Mouse (Mus musculus) heart, embryonic 12.5 days (tissue): ENCODE results near the gene Cstf1. TPM values are rescaled to one million over a fixed set of nuclear protein-coding genes. Genes with fewer than 3 reads are reported as not detected.

ENCODE experiments used
- ATAC-seq: fragments of 200-750 bp; cut with Nextera tagmentation; 2 replicates; pipeline ENCODE4 v1.8.0; 2017; ENCODE audit warnings: moderate TSS enrichment, moderate library complexity; ENCODE audit not compliant: insufficient number of reproducible peaks, low FRiP score
- H3K27ac ChIP-seq: fragments of 300-500 bp; sonication (generic); 2 replicates; pipeline ENCODE4 v1.5.1; 2016; ENCODE audit warnings: mild to moderate bottlenecking, moderate library complexity; ENCODE audit not compliant: poor library complexity, severe bottlenecking
- H3K27me3 ChIP-seq: fragments of 300-500 bp; sonication (generic); replicated peaks from 2 replicates; pipeline ENCODE4 v1.6.1; 2016; ENCODE audit warnings: mild to moderate bottlenecking, moderate library complexity
- H3K36me3 ChIP-seq: fragments of 300-500 bp; sonication (generic); 2 replicates; pipeline ENCODE4 v1.6.1; 2016; ENCODE audit warnings: mild to moderate bottlenecking, moderate library complexity
- H3K4me1 ChIP-seq: fragments of 300-500 bp; sonication (generic); replicated peaks from 2 replicates; pipeline ENCODE4 v1.6.1; 2016; ENCODE audit warnings: mild to moderate bottlenecking
- H3K4me2 ChIP-seq: fragments of 300-500 bp; sonication (generic); 2 replicates; pipeline ENCODE4 v1.6.1; 2016; ENCODE audit warnings: mild to moderate bottlenecking, moderate library complexity
- H3K4me3 ChIP-seq: fragments of 300-500 bp; sonication (generic); 2 replicates; pipeline ENCODE4 v1.5.1; 2016; ENCODE audit warnings: mild to moderate bottlenecking
- H3K9ac ChIP-seq: fragments of 300-500 bp; sonication (generic); 2 replicates; pipeline ENCODE4 v1.6.1; 2016; ENCODE audit warnings: mild to moderate bottlenecking, moderate library complexity
- H3K9me3 ChIP-seq: fragments of 300-500 bp; sonication (generic); replicated peaks from 2 replicates; pipeline ENCODE4 v1.6.1; 2016; ENCODE audit warnings: mild to moderate bottlenecking, moderate library complexity
- WGBS: fragments of 180-500 bp; shearing (Covaris S2); methylation state at CpG from one replicate; pipeline ENCODE4 v1.1.7; 2016; 5-methylcytosine and 5-hydroxymethylcytosine counted together
- polyA plus RNA-seq: library from polyadenylated mRNA; unstranded; fragments of >200 nt; fragmentation: Nextera tagmentation; extraction: Ambion mirVana; gene quantifications from 2 replicates; pipeline ENCODE4 v1.2.1, GENCODE M21; 2016

Gene Cstf1
- 34.6 and 35.2 TPM in 2 replicates for polyA plus RNA-seq

DNA sequence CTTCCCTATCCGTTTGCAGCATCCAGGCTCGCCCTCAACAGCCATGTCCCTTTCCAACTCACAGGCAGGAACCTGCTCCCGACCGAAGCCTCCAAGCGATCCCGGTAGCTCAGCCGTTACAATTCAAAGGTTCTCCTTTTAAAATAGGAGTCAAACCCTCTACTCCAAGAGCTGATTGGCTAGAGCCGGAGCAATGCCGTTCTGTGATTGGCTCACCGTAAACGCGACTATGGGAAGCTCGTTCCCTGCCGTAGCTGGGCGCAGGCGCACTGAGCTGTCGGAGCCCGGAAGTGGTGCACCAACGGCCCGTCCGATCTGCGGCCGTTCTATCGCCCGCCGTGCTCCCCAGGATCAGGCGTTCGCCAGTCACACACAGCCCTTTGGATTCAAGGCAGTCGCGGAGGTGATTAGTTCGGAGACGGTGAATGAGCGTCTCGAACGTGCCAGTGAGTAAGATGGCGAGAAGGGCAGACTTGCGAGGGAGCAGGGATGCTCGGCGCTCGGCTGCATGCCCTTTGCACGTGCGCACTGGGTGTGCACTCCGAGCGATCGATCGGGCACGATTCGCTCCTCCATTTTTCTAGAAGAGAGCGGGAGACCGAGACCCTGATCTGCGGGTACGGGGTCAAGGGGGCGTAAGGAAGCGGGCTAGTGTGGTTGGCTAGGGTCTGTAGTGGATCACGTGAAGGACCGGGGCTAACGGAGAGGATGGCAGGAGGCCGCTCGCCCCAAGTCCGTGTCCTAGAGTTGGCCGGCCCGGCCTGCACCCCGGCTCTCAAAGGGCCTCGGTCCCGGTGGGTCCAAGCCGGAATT is at the start of gene Cstf1, which contains the start of gene Aurka:
Gene Cstf1 (plus strand): TSS at position 271 of the 813 bp plus-strand sequence.
Gene Aurka (minus strand): TSS at position 125 of the 813 bp plus-strand sequence.
- Histone ChIP-seq H3K27ac (peak within 1 kb of the TSS; percentile 77), H3K27me3 (no peaks in the 10 kb centered on the region), H3K4me1 (peaks cover 30% of the 10 kb centered on the region), H3K4me2 (peak within 1 kb of the TSS; percentile 91), H3K9me3 (no peaks in the 10 kb centered on the region), H3K4me3 (peak within 1 kb of the TSS; percentile 94), H3K36me3 (peaks cover 56% of the 10 kb centered on the region), H3K9ac (peak within 1 kb of the TSS; percentile 92)
- peak; percentile 98 for ATAC-seq
- under 1% methylated on average over 66 of the region's 66 CpGs for WGBS

DNA sequence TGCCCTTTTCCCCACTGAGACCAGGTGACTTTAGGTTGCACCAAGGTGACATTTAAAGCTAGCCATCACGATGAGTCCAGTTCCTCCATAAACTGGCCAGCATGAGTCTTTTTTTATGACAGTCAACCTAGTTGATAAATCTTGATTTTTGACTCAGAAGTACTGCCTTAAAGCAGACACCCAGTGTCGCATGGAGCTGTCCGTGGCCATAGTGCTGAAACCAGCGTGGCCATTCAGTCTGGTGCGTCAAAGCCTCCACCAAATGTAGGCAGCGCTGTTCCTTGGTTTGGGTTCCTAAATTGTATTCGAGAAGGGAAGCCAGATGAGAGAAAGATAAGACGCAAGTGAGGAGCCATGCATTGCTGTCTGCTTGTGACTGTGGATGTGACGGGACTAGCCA is 49.6 kb upstream of the Cstf1 start:
- Histone ChIP-seq H3K9me3 (0 out of 2 replicates have a peak, but pooled peaks cover 3% of the 10 kb centered on the region), H3K4me2 (no peak overlapping the region), H3K27me3 (no peaks in the 10 kb centered on the region; the same call in 1 of the 2 replicates), H3K4me3 (no peak overlapping the region), H3K4me1 (no peaks in the 10 kb centered on the region), H3K27ac (no peak overlapping the region), H3K36me3 (no peaks in the 10 kb centered on the region), H3K9ac (no peak overlapping the region)
- no peak for ATAC-seq
- 15% methylated on average over 9 of the region's 9 CpGs for WGBS

DNA sequence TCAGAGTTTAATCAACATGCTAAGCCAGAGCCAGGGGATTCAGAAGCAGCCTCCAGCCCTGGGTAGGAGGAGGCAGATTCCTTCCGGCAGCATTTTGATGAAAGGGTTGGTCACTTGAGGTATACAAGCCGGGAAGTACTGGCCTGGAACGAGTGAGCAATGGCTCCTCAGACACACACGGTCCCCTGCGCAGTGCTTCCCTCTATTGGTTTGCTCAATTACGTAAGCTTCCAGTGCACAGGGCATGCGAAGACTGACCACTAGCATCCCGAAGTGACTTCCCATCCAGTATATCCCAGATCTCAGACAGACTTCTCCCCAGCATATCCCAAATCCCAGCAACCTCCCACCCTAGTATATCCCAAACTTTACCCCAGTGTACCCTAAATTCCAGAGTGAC is 42.2 kb upstream of the Cstf1 start:
- no peak overlapping the region for H3K4me2 ChIP-seq
- 55% methylated on average over 8 of the region's 8 CpGs for WGBS
- H3K36me3 ChIP-seq = no peaks in the 10 kb centered on the region

DNA sequence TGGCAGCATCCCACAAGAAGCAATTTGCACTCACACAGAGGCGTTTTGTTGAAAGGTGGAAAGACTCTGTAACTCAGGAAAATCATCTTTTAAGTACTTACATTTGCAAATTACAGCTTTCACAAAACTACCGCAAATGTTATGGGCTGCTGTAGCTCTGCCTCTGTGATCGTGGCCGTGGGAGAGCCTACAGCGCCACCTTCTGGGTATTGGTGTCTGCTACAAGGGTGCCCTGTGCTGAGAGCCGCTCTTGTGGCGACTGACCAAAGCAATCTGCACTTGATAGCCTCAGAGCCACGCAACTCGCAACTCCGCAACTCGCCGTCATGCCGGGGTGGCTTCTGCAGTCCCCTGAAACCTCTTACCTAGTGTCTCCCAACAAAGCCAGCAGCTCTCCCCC is 41.3 kb upstream of the Cstf1 start:
- Histone ChIP-seq H3K4me2 (peak overlapping the region; percentile 45), H3K36me3 (no peaks in the 10 kb centered on the region), H3K27me3 (peaks cover 26% of the 10 kb centered on the region), H3K9ac (no peak overlapping the region), H3K27ac (no peak overlapping the region), H3K4me3 (no peak overlapping the region), H3K9me3 (no peaks in the 10 kb centered on the region), H3K4me1 (0 out of 2 replicates have a peak, but pooled peaks cover 5% of the 10 kb centered on the region)
- ATAC-seq = peak; percentile 55; the same call in 1 of the 2 replicates
- WGBS = 6% methylated on average over 13 of the region's 13 CpGs

More for the DNA sequence above, 42.2 kb upstream of the Cstf1 start:
- peaks cover 26% of the 10 kb centered on the region for H3K27me3 ChIP-seq
- no peaks in the 10 kb centered on the region for H3K9me3 ChIP-seq
- H3K4me3 ChIP-seq = no peak overlapping the region
- no peak for ATAC-seq
- 0 out of 2 replicates have a peak, but pooled peaks cover 5% of the 10 kb centered on the region for H3K4me1 ChIP-seq
- H3K9ac ChIP-seq = no peak overlapping the region
- H3K27ac ChIP-seq = no peak overlapping the region

DNA sequence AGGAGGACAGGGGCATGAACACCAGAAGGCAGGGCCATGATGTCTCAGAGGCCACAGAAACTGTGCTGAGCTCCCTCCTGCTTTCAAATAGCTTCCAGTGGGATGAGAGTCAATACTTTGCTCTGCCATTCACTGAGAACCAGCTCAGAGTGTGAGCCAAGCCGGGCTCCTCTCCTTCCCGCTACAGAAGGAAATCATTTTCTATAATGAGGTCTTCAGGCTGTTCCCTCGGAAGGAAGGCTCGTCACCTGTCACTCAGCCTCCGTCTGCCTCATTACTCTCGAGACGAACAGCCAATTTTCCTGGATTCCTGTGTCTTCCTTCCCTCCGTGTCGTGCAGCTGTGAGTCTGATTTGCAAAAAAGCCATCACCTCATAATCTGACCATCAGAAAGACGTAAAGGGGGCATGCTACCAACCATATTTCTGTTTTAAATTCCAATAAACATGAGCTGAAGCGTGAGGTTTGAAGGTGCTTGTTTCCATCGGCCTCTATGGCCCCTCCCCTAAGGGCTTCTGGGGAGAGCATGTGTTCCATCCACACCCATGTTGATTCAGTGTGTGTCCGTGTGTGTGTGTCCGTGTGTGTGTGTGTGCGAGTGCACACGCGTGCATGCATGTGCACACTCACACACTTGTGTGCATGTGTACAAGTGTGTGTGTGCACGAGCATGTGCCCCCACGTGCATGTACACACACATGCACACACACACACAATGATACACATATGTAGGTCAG is 32.1 kb upstream of the Cstf1 start:
- no peak for ATAC-seq
- no peaks in the 10 kb centered on the region for H3K36me3 ChIP-seq
- H3K4me1 ChIP-seq = no peaks in the 10 kb centered on the region
- WGBS = 80% methylated on average over 19 of the region's 19 CpGs
- H3K9me3 ChIP-seq = peaks cover 7% of the 10 kb centered on the region; the same call in 1 of the 2 replicates
- H3K4me2 ChIP-seq = no peak overlapping the region
- H3K27ac ChIP-seq = no peak overlapping the region
- no peak overlapping the region for H3K4me3 ChIP-seq
- H3K27me3 ChIP-seq = no peaks in the 10 kb centered on the region
- H3K9ac ChIP-seq = no peak overlapping the region

DNA sequence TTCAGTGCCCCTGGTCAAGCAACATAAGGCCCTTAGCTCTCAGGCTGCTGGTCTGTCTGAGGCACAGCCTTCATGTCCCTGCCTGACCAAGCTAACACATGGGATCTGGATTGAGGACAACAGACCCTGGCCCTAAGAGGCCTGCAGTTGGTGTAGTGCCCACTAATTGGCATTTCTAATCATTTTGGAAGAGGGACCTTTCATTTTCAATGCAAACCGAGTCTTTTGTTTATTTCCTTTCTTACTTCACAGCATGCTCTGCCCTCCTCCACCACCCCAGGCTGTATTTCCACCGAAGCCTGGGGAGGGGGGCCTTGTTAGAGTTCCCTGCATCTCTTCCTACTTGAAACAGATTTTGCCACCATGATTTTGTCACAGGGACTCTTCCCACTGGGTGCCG is 29.5 kb upstream of the Cstf1 start:
- no peaks in the 10 kb centered on the region for H3K36me3 ChIP-seq
- H3K4me1 ChIP-seq = peaks cover 8% of the 10 kb centered on the region; the same call in 1 of the 2 replicates
- H3K4me3 ChIP-seq = no peak overlapping the region
- H3K9ac ChIP-seq = no peak overlapping the region
- no peak overlapping the region for H3K27ac ChIP-seq
- H3K27me3 ChIP-seq = no peaks in the 10 kb centered on the region
- no peak for ATAC-seq
- peaks cover 8% of the 10 kb centered on the region; the same call in 1 of the 2 replicates for H3K9me3 ChIP-seq
- 54% methylated on average over 3 of the region's 3 CpGs for WGBS
- no peak overlapping the region for H3K4me2 ChIP-seq

DNA sequence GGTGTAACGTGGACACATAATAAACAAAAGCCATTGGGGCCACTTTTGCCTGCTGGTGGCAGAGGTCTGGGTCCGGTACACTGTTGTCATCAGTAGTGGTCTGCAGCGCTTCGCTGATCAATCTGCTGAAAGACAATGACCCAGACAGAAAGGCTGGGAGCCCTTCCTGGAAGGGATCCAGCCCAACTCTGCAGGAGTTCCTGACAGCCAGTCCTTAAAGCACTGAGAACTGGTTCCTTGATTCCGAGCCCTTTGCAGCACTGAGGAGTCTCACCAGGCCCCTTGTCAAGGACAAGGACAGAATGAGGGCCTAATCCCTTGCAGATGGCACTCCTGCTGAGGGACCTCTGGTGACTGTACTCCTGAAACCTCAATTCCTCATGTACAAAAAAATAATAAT is 28.9 kb upstream of the Cstf1 start:
- H3K36me3 ChIP-seq = no peaks in the 10 kb centered on the region
- no peak for ATAC-seq
- peaks cover 8% of the 10 kb centered on the region; the same call in 1 of the 2 replicates for H3K9me3 ChIP-seq
- H3K4me3 ChIP-seq = no peak overlapping the region
- 46% methylated on average over 5 of the region's 5 CpGs for WGBS
- H3K27ac ChIP-seq = no peak overlapping the region
- no peak overlapping the region for H3K4me2 ChIP-seq
- no peaks in the 10 kb centered on the region for H3K27me3 ChIP-seq
- no peak overlapping the region for H3K9ac ChIP-seq
- peaks cover 11% of the 10 kb centered on the region for H3K4me1 ChIP-seq

DNA sequence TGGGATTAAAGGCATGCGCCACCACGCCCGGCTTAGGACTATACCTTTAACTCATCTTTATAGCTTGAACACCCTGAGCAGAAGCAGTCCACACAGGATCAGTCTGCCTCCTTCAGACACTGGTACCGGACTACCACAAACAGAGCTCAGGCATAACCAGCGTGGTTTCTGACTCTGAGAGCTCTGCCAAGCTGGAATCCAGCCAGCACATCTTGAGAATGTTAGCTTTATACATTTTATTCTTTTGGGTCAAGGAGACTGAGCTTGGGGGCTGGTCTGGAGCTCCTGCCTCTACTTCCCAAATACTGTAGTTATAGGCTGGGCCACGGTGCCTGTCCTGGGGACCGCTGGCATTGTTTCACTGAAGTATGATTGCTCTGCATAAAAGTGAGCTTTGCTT is 26.7 kb upstream of the Cstf1 start:
- 93% methylated on average over 7 of the region's 7 CpGs for WGBS
- H3K4me1 ChIP-seq = peaks cover 30% of the 10 kb centered on the region
- no peak for ATAC-seq
- H3K9ac ChIP-seq = no peak overlapping the region
- no peak overlapping the region for H3K27ac ChIP-seq
- H3K4me2 ChIP-seq = no peak overlapping the region
- H3K4me3 ChIP-seq = no peak overlapping the region
- H3K36me3 ChIP-seq = no peaks in the 10 kb centered on the region
- no peaks in the 10 kb centered on the region for H3K27me3 ChIP-seq
- peaks cover 8% of the 10 kb centered on the region; the same call in 1 of the 2 replicates for H3K9me3 ChIP-seq

DNA sequence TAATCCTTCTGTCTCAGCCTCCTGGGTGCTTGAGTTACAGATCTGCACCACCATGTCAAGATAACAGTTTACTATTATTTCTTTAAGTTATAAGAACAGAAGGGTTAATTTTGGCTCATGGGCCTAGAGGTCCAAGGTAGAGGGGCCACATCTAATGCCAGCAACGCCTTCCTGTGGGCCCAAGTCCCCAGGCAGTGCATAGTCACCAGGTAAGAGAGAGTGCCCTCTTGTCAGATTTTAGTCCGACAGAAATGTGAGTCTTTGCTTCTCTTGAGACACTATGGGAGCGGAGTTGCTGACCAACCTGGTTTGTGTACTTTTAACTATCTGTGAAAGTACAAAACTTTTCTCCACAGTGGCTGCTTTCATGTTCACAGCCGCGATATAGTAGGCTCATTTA is 25.8 kb upstream of the Cstf1 start:
- H3K4me1 ChIP-seq = peaks cover 38% of the 10 kb centered on the region
- peak overlapping the region; percentile 91 for H3K4me2 ChIP-seq
- peak overlapping the region; percentile 26; the same call in 1 of the 2 replicates for H3K27ac ChIP-seq
- ATAC-seq = no peak
- 34% methylated on average over 5 of the region's 5 CpGs for WGBS
- H3K4me3 ChIP-seq = peak overlapping the region; percentile 77
- H3K9ac ChIP-seq = 0 out of 2 replicates have a peak overlapping the region, but pooled peaks have one; percentile 20
- H3K27me3 ChIP-seq = no peaks in the 10 kb centered on the region
- no peaks in the 10 kb centered on the region for H3K36me3 ChIP-seq
- 0 out of 2 replicates have a peak, but pooled peaks cover 4% of the 10 kb centered on the region for H3K9me3 ChIP-seq

DNA sequence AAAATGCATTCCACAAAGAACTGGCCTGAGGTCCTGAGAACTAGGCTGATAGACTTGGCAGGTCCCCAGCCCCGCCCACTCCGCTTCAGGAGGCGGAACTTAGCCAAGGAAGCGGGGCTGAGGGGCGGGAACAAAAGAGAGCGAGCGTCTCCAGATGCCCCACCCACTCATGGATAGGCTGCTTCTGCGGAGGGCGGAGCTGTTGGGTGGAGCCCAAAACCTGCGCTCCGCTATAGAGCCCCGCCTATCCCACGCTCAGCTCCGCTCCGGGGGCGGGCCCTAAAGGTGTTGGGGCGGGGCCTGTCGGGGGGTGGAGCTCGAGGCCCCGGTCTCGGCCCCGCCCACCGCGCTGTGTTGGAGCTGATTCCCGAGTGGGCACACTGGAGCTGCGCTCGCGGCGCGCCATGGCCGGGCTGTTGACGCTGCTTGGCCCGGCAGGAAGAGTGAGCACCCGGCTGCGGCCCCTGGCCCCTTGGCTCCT is 25.2 kb upstream of the Cstf1 start, which contains the start of gene Fam210b:
Gene Fam210b (plus strand): TSS at position 308 of the 481 bp plus-strand sequence.
- peak within 1 kb of the TSS; percentile 83 for H3K9ac ChIP-seq
- H3K4me2 ChIP-seq = peak within 1 kb of the TSS; percentile 91
- H3K4me1 ChIP-seq = peaks cover 38% of the 10 kb centered on the region
- under 1% methylated on average over 32 of the region's 35 CpGs for WGBS
- ATAC-seq = peak; percentile 93
- peak within 1 kb of the TSS; percentile 77 for H3K4me3 ChIP-seq
- no peaks in the 10 kb centered on the region for H3K36me3 ChIP-seq
- no peaks in the 10 kb centered on the region for H3K27me3 ChIP-seq
- H3K27ac ChIP-seq = peak within 1 kb of the TSS; percentile 61
- 0 out of 2 replicates have a peak, but pooled peaks cover 4% of the 10 kb centered on the region for H3K9me3 ChIP-seq
